Mouse (Mus musculus): ENCODE results near the gene Cib3. TPM values are rescaled to one million over a fixed set of nuclear protein-coding genes. Genes with fewer than 3 reads are reported as not detected.

The Cib3 gene
- 1.7 TPM in 1 of 2 replicates, not detected in the other for total RNA-seq (2015; ENCODE audit: low replicate concordance)
- 1.8 and 5.4 TPM in 2 replicates for total RNA-seq (2017; ENCODE audit: low replicate concordance)

DNA sequence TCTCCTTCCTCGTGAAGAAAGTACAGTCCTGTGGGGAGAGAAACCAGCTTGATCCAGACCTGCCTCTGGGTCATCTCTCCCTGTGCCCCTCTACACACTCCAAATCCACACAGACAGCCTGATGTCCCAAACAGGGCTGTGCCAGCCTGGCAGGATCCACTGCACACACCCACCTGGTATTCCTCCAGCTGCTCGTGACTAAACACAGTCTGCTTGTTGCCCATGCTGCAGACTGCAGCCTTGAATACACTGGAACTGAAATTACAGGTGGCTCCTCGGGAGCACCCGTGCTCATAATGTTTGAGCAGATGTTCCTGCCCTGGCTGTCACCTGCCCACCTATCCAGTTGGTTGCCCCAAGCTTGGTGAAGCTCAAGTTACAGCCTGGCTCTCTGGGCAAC lies at the start of gene Cib3:
Gene Cib3 (minus strand): TSS at position 87 of the 400 bp plus-strand sequence.
- no peak for ATAC-seq (replicated peaks; ENCODE audit: low FRiP score, poor library complexity, severe bottlenecking)

DNA sequence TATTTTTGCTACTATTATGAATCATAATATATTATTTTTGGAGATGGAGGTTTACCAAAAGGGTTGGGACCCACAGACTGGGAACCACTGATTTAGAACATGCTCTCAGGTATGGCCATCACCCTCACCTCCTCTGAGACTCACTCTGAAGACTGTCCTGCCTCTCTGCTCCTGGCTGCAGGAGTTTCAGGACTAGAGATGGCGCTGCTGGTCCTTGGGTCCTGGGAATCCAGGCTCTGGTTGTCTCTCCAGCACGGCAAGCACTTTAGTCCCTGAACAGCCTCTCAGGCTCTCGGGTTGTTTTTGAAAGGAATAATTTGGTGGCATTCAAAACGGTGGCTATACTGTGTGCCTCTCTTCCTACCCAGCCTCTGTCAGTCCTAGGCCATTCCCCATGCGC lies 49.2 kb upstream of the Cib3 start:
- ATAC-seq (replicated peaks; ENCODE audit: low FRiP score, poor library complexity, severe bottlenecking) = no peak

DNA sequence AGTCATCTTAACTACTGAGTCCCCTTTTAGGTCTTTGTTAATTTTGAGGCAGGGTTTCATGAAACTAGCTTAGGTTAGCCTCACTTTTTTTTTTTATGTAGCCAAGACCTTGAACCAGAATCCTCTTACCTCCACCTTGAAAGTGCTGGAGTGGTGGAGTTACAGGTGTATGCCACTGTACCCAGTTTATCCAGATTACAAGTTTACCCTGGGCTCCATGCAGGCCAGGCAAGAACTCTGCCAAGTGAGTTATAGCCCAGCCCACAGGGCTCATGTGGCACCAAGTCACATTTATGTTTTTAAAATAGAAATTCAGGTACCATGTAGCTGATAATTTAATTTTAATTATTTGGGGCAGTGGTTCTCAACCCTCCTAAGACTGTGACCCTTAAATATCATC lies 48.8 kb upstream of the Cib3 start:
- no peak for ATAC-seq (replicated peaks; ENCODE audit: low FRiP score, poor library complexity, severe bottlenecking)

- ATAC-seq (replicated peaks; ENCODE audit: low FRiP score, poor library complexity, severe bottlenecking) = no peak
Observed at GRCm38 (mm10) chr8:72261019-72261418, 48.4 kb upstream of the Cib3 start.

DNA sequence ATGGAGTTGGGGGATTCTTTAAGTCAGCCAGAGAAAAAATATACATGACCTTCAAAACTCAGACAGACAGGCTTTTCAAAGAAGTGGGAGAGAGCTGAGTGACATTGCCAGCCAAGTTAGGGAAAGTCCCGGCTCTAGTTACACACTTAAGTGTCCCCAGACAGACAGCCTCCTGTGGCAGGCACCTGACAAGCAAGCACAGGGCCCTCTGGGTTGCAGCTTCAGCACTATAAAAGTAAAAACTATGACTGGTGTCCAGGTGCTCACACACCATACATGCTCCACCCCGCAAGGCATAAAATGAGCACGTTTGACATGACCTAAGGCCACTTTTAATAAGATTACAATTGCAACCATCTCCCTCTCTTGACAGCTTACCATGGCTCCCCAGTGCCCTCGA lies 47.9 kb upstream of the Cib3 start:
- no peak for ATAC-seq (replicated peaks; ENCODE audit: low FRiP score, poor library complexity, severe bottlenecking)

DNA sequence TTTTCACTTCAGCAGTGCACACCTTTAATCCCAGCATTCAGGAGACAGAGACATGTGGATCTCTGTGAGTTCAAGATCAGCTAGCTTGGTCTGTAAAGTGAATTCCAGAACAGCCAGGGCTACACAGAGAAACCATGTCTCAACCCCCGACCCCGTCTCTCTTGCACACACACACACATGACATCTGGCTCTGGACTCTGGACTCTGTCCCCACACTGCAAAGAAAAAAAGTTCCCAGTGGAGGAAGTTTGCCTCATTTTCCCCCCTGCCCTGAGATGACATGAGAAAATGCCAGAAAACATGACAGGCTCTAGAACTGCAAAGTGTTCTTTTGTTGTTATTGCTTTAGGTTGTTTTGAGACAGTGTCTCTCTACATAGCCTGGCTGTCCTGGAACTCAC lies 47.2 kb upstream of the Cib3 start:
- ATAC-seq (replicated peaks; ENCODE audit: low FRiP score, poor library complexity, severe bottlenecking) = no peak

GRCm38 (mm10) chr8:72257902-72258238 lies 45.2 kb upstream of the Cib3 start:
- no peak for ATAC-seq (replicated peaks; ENCODE audit: low FRiP score, poor library complexity, severe bottlenecking)

DNA sequence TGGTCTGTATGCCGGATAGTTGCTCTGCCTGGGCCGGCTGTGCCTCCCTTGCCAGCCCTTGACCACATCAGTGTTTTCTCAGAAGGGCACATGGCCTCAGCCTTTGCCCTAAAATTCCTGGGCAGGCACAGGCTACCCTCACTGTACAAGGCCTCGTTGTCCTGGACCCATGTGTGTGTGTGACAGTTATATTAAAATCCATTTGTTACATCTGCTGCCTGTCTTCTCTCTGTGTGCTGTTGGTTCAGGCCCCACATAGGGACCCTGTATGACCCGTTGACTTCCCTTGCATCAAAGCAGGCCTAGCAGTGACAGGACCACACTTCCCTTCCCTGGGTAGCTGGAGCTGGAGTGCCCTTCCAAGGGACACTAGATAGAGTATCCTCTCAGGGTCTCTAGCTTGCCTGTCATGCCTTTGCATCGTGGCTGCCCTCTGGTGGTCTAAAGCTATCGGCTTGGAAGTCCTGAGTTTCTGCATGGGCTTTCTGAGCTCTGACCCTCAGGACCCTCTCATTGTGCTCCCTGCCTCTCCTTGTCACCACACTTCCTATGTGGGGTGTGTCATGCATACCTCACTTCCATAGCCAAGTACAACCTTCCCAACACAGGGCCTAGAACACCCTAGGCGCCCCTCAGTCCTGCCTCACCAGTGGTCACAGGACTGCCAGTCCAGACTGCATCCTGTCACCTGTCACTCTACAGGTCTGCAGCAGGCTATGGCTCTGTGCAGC lies 44.7 kb upstream of the Cib3 start:
- no peak for ATAC-seq (replicated peaks; ENCODE audit: low FRiP score, poor library complexity, severe bottlenecking)

GRCm38 (mm10) chr8:72244610-72245009 lies 32.0 kb upstream of the Cib3 start:
- no peak for ATAC-seq (replicated peaks; ENCODE audit: low FRiP score, poor library complexity, severe bottlenecking)

- no peak for ATAC-seq (replicated peaks; ENCODE audit: low FRiP score, poor library complexity, severe bottlenecking)
Observed at GRCm38 (mm10) chr8:72242226-72242625, 29.6 kb upstream of the Cib3 start.

- ATAC-seq (replicated peaks; ENCODE audit: low FRiP score, poor library complexity, severe bottlenecking) = no peak
Observed at GRCm38 (mm10) chr8:72240951-72241350, 28.3 kb upstream of the Cib3 start.

DNA sequence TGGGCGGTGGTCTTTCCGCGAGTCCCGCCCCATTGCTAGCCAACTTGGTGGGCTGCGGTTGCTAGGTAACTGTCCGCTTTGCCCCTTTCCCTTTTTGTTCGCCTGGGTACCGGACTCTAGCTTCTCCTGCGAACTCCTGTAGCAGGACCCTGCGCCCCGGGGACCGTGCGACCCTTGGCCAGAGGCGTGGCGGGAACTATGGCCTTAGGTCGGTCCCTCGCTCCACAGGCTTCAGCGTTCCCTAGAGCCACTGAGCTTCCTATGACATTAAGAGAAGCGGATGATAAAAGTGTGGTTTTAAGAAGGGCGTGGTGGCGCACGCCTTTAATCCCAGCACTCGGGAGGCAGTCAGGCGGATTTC lies 27.7 kb upstream of the Cib3 start:
- ATAC-seq (replicated peaks; ENCODE audit: low FRiP score, poor library complexity, severe bottlenecking) = peak; percentile 42

- ATAC-seq (replicated peaks; ENCODE audit: low FRiP score, poor library complexity, severe bottlenecking) = peak; percentile 93
Observed at GRCm38 (mm10) chr8:72239499-72240402, 27.1 kb upstream of the Cib3 start, which contains the start of gene Ap1m1. TSS of gene Ap1m1 (plus strand) at chr8:72240018.

GRCm38 (mm10) chr8:72222656-72223055 lies 10.0 kb upstream of the Cib3 start:
- no peak for ATAC-seq (replicated peaks; ENCODE audit: low FRiP score, poor library complexity, severe bottlenecking)

DNA sequence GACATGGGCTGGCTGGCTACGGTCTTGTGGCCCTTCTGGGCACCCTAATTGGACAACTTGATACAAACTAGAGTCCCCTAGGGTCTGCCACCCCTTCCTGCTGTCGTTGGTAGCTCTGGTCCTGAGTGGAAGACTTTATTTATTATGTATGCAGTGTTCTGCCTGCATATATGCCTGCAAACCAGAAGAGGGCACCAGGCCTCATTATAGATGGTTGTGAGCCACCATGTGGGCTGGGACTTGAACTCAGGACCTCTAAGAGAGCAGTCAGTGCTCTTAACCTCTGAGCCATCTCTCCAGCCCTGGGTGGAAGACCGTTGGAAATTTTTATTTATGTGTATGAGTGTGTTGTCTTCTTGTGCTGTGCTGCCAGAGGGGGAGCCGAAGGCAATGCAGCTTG lies 8.1 kb upstream of the Cib3 start:
- ATAC-seq (replicated peaks; ENCODE audit: low FRiP score, poor library complexity, severe bottlenecking) = no peak

GRCm38 (mm10) chr8:72219541-72220363 lies 7.1 kb upstream of the Cib3 start, which contains the start of gene Fam32a:
TSS of gene Fam32a (plus strand) at chr8:72219730.
- peak; percentile 97 for ATAC-seq (replicated peaks; ENCODE audit: low FRiP score, poor library complexity, severe bottlenecking)

- ATAC-seq (replicated peaks; ENCODE audit: low FRiP score, poor library complexity, severe bottlenecking) = no peak
Observed at GRCm38 (mm10) chr8:72218781-72219540, 6.3 kb upstream of the Cib3 start.

DNA sequence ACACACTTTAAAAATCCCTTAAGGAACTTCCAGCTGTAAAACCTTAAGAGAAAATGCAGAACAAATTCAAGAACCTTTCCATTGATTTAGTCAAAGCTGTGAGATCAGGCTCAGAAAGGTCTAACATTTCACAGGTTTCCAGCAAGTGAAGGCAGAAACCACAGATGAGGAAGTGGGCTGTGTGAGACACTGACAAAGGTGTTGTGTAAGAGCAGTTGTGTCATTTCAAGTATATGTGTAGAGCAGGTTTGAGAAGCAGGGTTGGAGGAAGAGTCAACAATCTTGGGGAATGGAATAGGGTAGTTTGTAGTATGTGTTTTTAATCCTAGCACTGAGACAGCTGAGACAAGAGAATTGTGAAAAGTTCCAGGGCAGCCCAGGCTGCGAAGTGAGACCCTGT lies 3.2 kb upstream of the Cib3 start:
- ATAC-seq (replicated peaks; ENCODE audit: low FRiP score, poor library complexity, severe bottlenecking) = no peak

GRCm38 (mm10) chr8:72215060-72215459 lies 2.4 kb upstream of the Cib3 start:
- no peak for ATAC-seq (replicated peaks; ENCODE audit: low FRiP score, poor library complexity, severe bottlenecking)

Measured in erythroblast, adult 5-6 weeks (primary cell).